Mouse (Mus musculus) embryonic facial prominence, embryonic 12.5 days (tissue): Measurements from ENCODE around the gene Negr1. TPM values are rescaled to one million over a fixed set of nuclear protein-coding genes. Genes with fewer than 3 reads are reported as not detected.

Experiments used
- ATAC-seq: fragments of 200-750 bp; cut with Nextera tagmentation; 2 replicates; pipeline ENCODE4 v1.8.0; 2017; ENCODE audit not compliant: insufficient number of reproducible peaks, insufficient read depth, low FRiP score, low TSS enrichment
- H3K27ac ChIP-seq: fragments of 300-500 bp; sonication (generic); 2 replicates; pipeline ENCODE4 v1.5.1; 2016; ENCODE audit warnings: mild to moderate bottlenecking
- H3K27me3 ChIP-seq: fragments of 300-500 bp; sonication (generic); 2 replicates; pipeline ENCODE4 v1.6.1; 2016; ENCODE audit warnings: mild to moderate bottlenecking, moderate library complexity
- H3K36me3 ChIP-seq: fragments of 300-500 bp; sonication (generic); 2 replicates; pipeline ENCODE4 v1.6.1; 2016; ENCODE audit warnings: mild to moderate bottlenecking
- H3K4me1 ChIP-seq: fragments of 300-500 bp; sonication (generic); 2 replicates; pipeline ENCODE4 v1.6.1; 2016
- H3K4me2 ChIP-seq: fragments of 300-500 bp; sonication (generic); replicated peaks from 2 replicates; pipeline ENCODE4 v1.6.1; 2016; ENCODE audit warnings: mild to moderate bottlenecking, moderate library complexity
- H3K4me3 ChIP-seq: fragments of 300-500 bp; sonication (generic); 2 replicates; pipeline ENCODE4 v1.5.1; 2016; ENCODE audit warnings: mild to moderate bottlenecking
- H3K9ac ChIP-seq: fragments of 300-500 bp; sonication (generic); 2 replicates; pipeline ENCODE4 v1.6.1; 2016; ENCODE audit warnings: mild to moderate bottlenecking, moderate library complexity
- H3K9me3 ChIP-seq: fragments of 300-500 bp; sonication (generic); 2 replicates; pipeline ENCODE4 v1.6.1; 2016; ENCODE audit warnings: mild to moderate bottlenecking, moderate library complexity
- WGBS: fragments of 180-500 bp; shearing (Covaris S2); methylation state at CpG from one replicate; pipeline ENCODE4 v1.1.7; 2016; 5-methylcytosine and 5-hydroxymethylcytosine counted together
- polyA plus RNA-seq: library from polyadenylated mRNA; unstranded; fragments of >200 nt; fragmentation: Nextera tagmentation; extraction: Ambion mirVana; gene quantifications from 2 replicates; pipeline ENCODE4 v1.2.1, GENCODE M21; 2016

The Negr1 gene
- polyA plus RNA-seq, 1 experiment from 2014 or later = 6.0 TPM

GRCm38 (mm10) chr3:156816938-156817337, 255.3 kb downstream of the Negr1 start:
- H3K4me3 ChIP-seq = no peak overlapping the region
- H3K27ac ChIP-seq = no peak overlapping the region
- no peak overlapping the region for H3K4me2 ChIP-seq
- H3K9me3 ChIP-seq = no peaks in the 10 kb centered on the region
- H3K27me3 ChIP-seq = no peaks in the 10 kb centered on the region
- H3K4me1 ChIP-seq = no peaks in the 10 kb centered on the region
- no peaks in the 10 kb centered on the region for H3K36me3 ChIP-seq
- no peak for ATAC-seq
- no peak overlapping the region for H3K9ac ChIP-seq

- H3K36me3 ChIP-seq = no peaks in the 10 kb centered on the region
- no peak overlapping the region for H3K9ac ChIP-seq
- WGBS = 57% methylated on average over 6 of the region's 6 CpGs
- ATAC-seq = no peak
- H3K4me1 ChIP-seq = no peaks in the 10 kb centered on the region
- H3K4me3 ChIP-seq = no peak overlapping the region
- no peaks in the 10 kb centered on the region for H3K27me3 ChIP-seq
- H3K27ac ChIP-seq = no peak overlapping the region
- no peaks in the 10 kb centered on the region for H3K9me3 ChIP-seq
- H3K4me2 ChIP-seq = no peak overlapping the region
Observed at GRCm38 (mm10) chr3:156817452-156817851, 255.9 kb downstream of the Negr1 start.

GRCm38 (mm10) chr3:156823039-156823438, 261.4 kb downstream of the Negr1 start:
- Histone ChIP-seq H3K4me2 (no peak overlapping the region), H3K27ac (no peak overlapping the region), H3K9me3 (no peaks in the 10 kb centered on the region), H3K4me1 (no peaks in the 10 kb centered on the region), H3K9ac (no peak overlapping the region), H3K4me3 (no peak overlapping the region), H3K36me3 (no peaks in the 10 kb centered on the region), H3K27me3 (no peaks in the 10 kb centered on the region)
- ATAC-seq = peak; percentile 67; the same call in 1 of the 2 replicates
- 73% methylated on average over 3 of the region's 3 CpGs for WGBS

- Histone ChIP-seq H3K27me3 (no peaks in the 10 kb centered on the region), H3K27ac (no peak overlapping the region), H3K4me1 (no peaks in the 10 kb centered on the region), H3K9ac (no peak overlapping the region), H3K36me3 (no peaks in the 10 kb centered on the region), H3K4me3 (no peak overlapping the region), H3K4me2 (no peak overlapping the region), H3K9me3 (no peaks in the 10 kb centered on the region)
- ATAC-seq = no peak
- 62% methylated on average over 3 of the region's 3 CpGs for WGBS
Observed at GRCm38 (mm10) chr3:156833920-156834319, 272.3 kb downstream of the Negr1 start.

GRCm38 (mm10) chr3:156838550-156838949, 277.0 kb downstream of the Negr1 start:
- H3K4me1 ChIP-seq = no peaks in the 10 kb centered on the region
- ATAC-seq = no peak
- no peaks in the 10 kb centered on the region for H3K9me3 ChIP-seq
- H3K9ac ChIP-seq = no peak overlapping the region
- no peak overlapping the region for H3K27ac ChIP-seq
- H3K4me3 ChIP-seq = no peak overlapping the region
- H3K36me3 ChIP-seq = no peaks in the 10 kb centered on the region
- 72% methylated on average over 2 of the region's 2 CpGs for WGBS
- H3K27me3 ChIP-seq = no peaks in the 10 kb centered on the region
- no peak overlapping the region for H3K4me2 ChIP-seq

GRCm38 (mm10) chr3:156848385-156848784, 286.8 kb downstream of the Negr1 start:
- Histone ChIP-seq H3K9me3 (no peaks in the 10 kb centered on the region), H3K36me3 (no peaks in the 10 kb centered on the region), H3K4me1 (no peaks in the 10 kb centered on the region), H3K27ac (no peak overlapping the region), H3K4me2 (no peak overlapping the region), H3K4me3 (no peak overlapping the region), H3K9ac (no peak overlapping the region), H3K27me3 (no peaks in the 10 kb centered on the region)
- no peak for ATAC-seq
- WGBS = 73% methylated on average over 2 of the region's 2 CpGs

- H3K27me3 ChIP-seq = no peaks in the 10 kb centered on the region
- no peak overlapping the region for H3K4me3 ChIP-seq
- no peaks in the 10 kb centered on the region for H3K4me1 ChIP-seq
- no peak for ATAC-seq
- WGBS = 82% methylated on average over 3 of the region's 3 CpGs
- no peak overlapping the region for H3K27ac ChIP-seq
- H3K9ac ChIP-seq = no peak overlapping the region
- no peaks in the 10 kb centered on the region for H3K36me3 ChIP-seq
- no peaks in the 10 kb centered on the region for H3K9me3 ChIP-seq
- no peak overlapping the region for H3K4me2 ChIP-seq
Observed at GRCm38 (mm10) chr3:156851921-156852320, 290.3 kb downstream of the Negr1 start.

- H3K27me3 ChIP-seq = no peaks in the 10 kb centered on the region
- peaks cover 6% of the 10 kb centered on the region; the same call in 1 of the 2 replicates for H3K4me1 ChIP-seq
- no peaks in the 10 kb centered on the region for H3K9me3 ChIP-seq
- peak overlapping the region; percentile 32; the same call in 1 of the 2 replicates for H3K27ac ChIP-seq
- H3K36me3 ChIP-seq = no peaks in the 10 kb centered on the region
- peak; percentile 35; the same call in 1 of the 2 replicates for ATAC-seq
- no peak overlapping the region for H3K4me2 ChIP-seq
- no peak overlapping the region for H3K9ac ChIP-seq
- 50% methylated on average over 3 of the region's 3 CpGs for WGBS
- no peak overlapping the region for H3K4me3 ChIP-seq
Observed at GRCm38 (mm10) chr3:156870239-156870921, 308.8 kb downstream of the Negr1 start.

GRCm38 (mm10) chr3:156870922-156871257, 309.3 kb downstream of the Negr1 start:
- no peak for ATAC-seq
- H3K9me3 ChIP-seq = no peaks in the 10 kb centered on the region
- no peak overlapping the region for H3K27ac ChIP-seq

GRCm38 (mm10) chr3:156871641-156872196, 310.1 kb downstream of the Negr1 start:
- ATAC-seq = no peak
- no peaks in the 10 kb centered on the region for H3K9me3 ChIP-seq
- H3K36me3 ChIP-seq = no peaks in the 10 kb centered on the region
- H3K4me2 ChIP-seq = no peak overlapping the region
- H3K4me3 ChIP-seq = no peak overlapping the region
- H3K4me1 ChIP-seq = peaks cover 6% of the 10 kb centered on the region; the same call in 1 of the 2 replicates
- 70% methylated on average over 6 of the region's 6 CpGs for WGBS
- H3K27me3 ChIP-seq = no peaks in the 10 kb centered on the region
- no peak overlapping the region for H3K27ac ChIP-seq
- no peak overlapping the region for H3K9ac ChIP-seq

More at GRCm38 (mm10) chr3:156870922-156871257, 309.3 kb downstream of the Negr1 start:
- Histone ChIP-seq H3K27me3 (no peaks in the 10 kb centered on the region), H3K9ac (no peak overlapping the region), H3K4me2 (no peak overlapping the region), H3K4me1 (peaks cover 6% of the 10 kb centered on the region; the same call in 1 of the 2 replicates), H3K36me3 (no peaks in the 10 kb centered on the region), H3K4me3 (no peak overlapping the region)
- WGBS = 52% methylated on average over 2 of the region's 2 CpGs

GRCm38 (mm10) chr3:156876551-156876950, 315.0 kb downstream of the Negr1 start:
- Histone ChIP-seq H3K9me3 (no peaks in the 10 kb centered on the region), H3K4me1 (no peaks in the 10 kb centered on the region), H3K4me3 (no peak overlapping the region), H3K9ac (no peak overlapping the region), H3K27ac (no peak overlapping the region), H3K4me2 (no peak overlapping the region), H3K36me3 (no peaks in the 10 kb centered on the region), H3K27me3 (no peaks in the 10 kb centered on the region)
- ATAC-seq = no peak
- WGBS = 48% methylated on average over 1 of the region's 1 CpGs

GRCm38 (mm10) chr3:156882129-156882528, 320.5 kb downstream of the Negr1 start:
- H3K36me3 ChIP-seq = no peaks in the 10 kb centered on the region
- H3K9me3 ChIP-seq = no peaks in the 10 kb centered on the region
- WGBS = 70% methylated on average over 3 of the region's 3 CpGs
- H3K9ac ChIP-seq = no peak overlapping the region
- no peak overlapping the region for H3K27ac ChIP-seq
- no peak overlapping the region for H3K4me2 ChIP-seq
- H3K4me3 ChIP-seq = no peak overlapping the region
- H3K4me1 ChIP-seq = no peaks in the 10 kb centered on the region
- H3K27me3 ChIP-seq = no peaks in the 10 kb centered on the region
- ATAC-seq = no peak
